Mouse (Mus musculus): ENCODE data around the gene Ogdhl.
A peak's percentile ranks its signal among the peaks of the same experiment; 100 is the strongest.
"Not testable (repeated sequence)": the region's sequence is repeated elsewhere in the genome, so short reads cannot be mapped to it uniquely, and the experiment has no call there.

Gene Ogdhl

GRCm38 (mm10) chr14:32321732-32322685 is at the start of gene Ogdhl:
Gene Ogdhl (plus strand): TSS chr14:32322019.
- peak; percentile 30 to 53 for DNase-seq (ENCODE audit: low spot score in 2 of 2)

- no peak for DNase-seq (ENCODE audit: low spot score in 2 of 2)
Measured at GRCm38 (mm10) chr14:32301622-32302021, 20.2 kb upstream of the Ogdhl start.

- no peak for DNase-seq (ENCODE audit: low spot score in 2 of 2)
Measured at GRCm38 (mm10) chr14:32302423-32302822, 19.4 kb upstream of the Ogdhl start.

GRCm38 (mm10) chr14:32304921-32305320 is 16.9 kb upstream of the Ogdhl start:
- DNase-seq (ENCODE audit: low spot score in 2 of 2) = no peak

GRCm38 (mm10) chr14:32309876-32310275 is 11.9 kb upstream of the Ogdhl start:
- peak in 1 of 2 experiments; percentile 27 for DNase-seq (ENCODE audit: low spot score in 2 of 2)

- no peak for DNase-seq (ENCODE audit: low spot score in 2 of 2)
Measured at GRCm38 (mm10) chr14:32311381-32312035, 10.3 kb upstream of the Ogdhl start.

- DNase-seq (ENCODE audit: low spot score in 2 of 2) = no peak
Measured at GRCm38 (mm10) chr14:32317822-32318221, 4.0 kb upstream of the Ogdhl start.

GRCm38 (mm10) chr14:32323221-32323620 is 1.4 kb downstream of the Ogdhl start:
- DNase-seq (ENCODE audit: low spot score in 2 of 2) = no peak

GRCm38 (mm10) chr14:32327366-32327765 is 5.5 kb downstream of the Ogdhl start:
- DNase-seq (ENCODE audit: low spot score in 2 of 2) = no peak

GRCm38 (mm10) chr14:32332515-32333445 is 11.0 kb downstream of the Ogdhl start:
- DNase-seq (ENCODE audit: low spot score in 2 of 2) = no peak

GRCm38 (mm10) chr14:32336021-32336420 is 14.2 kb downstream of the Ogdhl start:
- no peak for DNase-seq (ENCODE audit: low spot score in 2 of 2)

- no peak for DNase-seq (ENCODE audit: low spot score in 2 of 2)
Measured at GRCm38 (mm10) chr14:32336547-32336946, 14.7 kb downstream of the Ogdhl start.

GRCm38 (mm10) chr14:32341823-32342222 is 20.0 kb downstream of the Ogdhl start:
- DNase-seq (ENCODE audit: low spot score in 2 of 2) = no peak

GRCm38 (mm10) chr14:32344176-32344575 is 22.4 kb downstream of the Ogdhl start:
- no peak for DNase-seq (ENCODE audit: low spot score in 2 of 2)

- DNase-seq (ENCODE audit: low spot score in 2 of 2) = no peak
Measured at GRCm38 (mm10) chr14:32344694-32345093, 22.9 kb downstream of the Ogdhl start.

- DNase-seq (ENCODE audit: low spot score in 2 of 2) = no peak
Measured at GRCm38 (mm10) chr14:32347307-32347706, 25.5 kb downstream of the Ogdhl start.

GRCm38 (mm10) chr14:32351181-32351920 is 29.5 kb downstream of the Ogdhl start:
- DNase-seq (ENCODE audit: low spot score in 2 of 2) = not testable (repeated sequence)

GRCm38 (mm10) chr14:32364359-32364758 is 42.5 kb downstream of the Ogdhl start:
- DNase-seq (ENCODE audit: low spot score in 2 of 2) = no peak

GRCm38 (mm10) chr14:32369756-32370155 is 47.9 kb downstream of the Ogdhl start:
- no peak for DNase-seq (ENCODE audit: low spot score in 2 of 2)

GRCm38 (mm10) chr14:32372510-32372909 is 50.7 kb downstream of the Ogdhl start:
- DNase-seq (ENCODE audit: low spot score in 2 of 2) = no peak

Measured in urinary bladder, postnatal 36 days (tissue).